Mouse (Mus musculus): Measurements from ENCODE around the gene Ltbp1.
"Not testable (repeated sequence)": the region's sequence is repeated elsewhere in the genome, so short reads cannot be mapped to it uniquely, and the experiment has no call there.

Ltbp1 gene

DNA sequence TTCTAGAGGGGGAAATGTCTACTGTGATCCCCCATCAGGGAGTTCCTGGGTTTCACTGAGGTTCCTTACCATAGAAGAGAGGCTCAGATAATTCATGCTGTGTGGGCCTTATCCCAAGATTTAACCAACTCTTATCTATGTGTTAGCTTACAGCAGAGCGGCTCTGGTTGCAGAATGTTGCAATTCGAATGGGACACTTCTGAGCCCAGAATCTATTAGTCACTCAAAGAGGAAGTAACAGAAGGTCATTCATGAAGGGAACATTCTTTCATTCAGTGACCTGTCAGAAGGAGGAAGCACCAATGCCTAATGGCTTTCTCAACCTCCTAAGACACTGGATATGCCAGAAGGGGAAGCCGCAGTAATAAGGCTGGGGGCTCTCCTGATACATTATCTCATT lies 114.1 kb downstream of the Ltbp1 start:
- peak; percentile 6 to 11 for DNase-seq

DNA sequence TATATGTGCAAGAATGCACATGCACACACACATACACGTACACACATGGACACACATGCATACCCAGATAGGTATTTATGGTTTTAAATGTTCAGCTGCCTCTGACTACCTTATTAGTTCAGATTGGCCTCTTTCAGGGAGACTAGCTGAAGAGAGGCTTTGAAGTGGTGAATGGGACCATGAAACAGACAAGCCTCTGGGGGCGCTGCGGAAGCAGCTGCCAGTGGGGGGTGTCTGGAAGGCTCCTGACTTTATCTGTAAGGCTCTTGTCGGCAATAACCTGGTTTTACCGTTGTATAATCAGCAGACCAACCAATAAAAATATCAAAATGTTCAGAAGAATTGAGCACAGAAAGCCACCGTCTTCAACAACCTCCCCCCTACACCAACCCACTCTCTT lies 114.7 kb downstream of the Ltbp1 start:
- DNase-seq = no peak

DNA sequence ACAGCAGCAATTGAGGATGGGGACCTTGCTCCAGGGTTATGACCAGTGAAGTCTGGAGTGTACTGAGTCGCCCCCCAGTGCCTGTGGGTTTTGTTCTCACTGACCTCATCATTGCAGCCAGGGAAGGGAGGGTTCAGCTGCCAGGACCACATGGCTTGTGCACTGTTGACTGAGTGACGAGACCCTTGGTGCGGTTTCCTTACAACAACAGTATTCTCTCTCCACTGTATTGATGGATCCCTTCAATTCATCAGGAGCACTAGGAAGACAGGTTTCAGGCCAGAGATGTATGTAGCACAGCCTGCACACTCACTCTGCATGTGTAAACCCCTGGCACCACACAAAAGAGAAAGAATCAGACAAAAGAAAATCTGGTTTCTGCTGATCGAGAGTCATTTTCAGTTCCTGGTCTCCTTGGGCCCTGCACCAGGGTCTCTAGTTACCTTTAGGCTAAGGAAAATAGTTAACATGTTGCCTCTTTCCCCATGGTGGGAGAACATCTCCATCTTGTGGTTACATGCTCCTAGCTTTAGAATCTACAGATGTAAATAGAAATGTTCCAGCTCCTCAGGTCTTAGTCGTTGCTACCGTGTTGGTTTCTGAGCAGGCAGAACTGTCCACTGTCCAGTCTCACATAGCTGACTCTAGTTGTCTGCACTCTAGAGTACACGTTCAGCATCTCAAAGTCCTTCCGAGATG lies 117.4 kb downstream of the Ltbp1 start:
- DNase-seq = no peak

DNA sequence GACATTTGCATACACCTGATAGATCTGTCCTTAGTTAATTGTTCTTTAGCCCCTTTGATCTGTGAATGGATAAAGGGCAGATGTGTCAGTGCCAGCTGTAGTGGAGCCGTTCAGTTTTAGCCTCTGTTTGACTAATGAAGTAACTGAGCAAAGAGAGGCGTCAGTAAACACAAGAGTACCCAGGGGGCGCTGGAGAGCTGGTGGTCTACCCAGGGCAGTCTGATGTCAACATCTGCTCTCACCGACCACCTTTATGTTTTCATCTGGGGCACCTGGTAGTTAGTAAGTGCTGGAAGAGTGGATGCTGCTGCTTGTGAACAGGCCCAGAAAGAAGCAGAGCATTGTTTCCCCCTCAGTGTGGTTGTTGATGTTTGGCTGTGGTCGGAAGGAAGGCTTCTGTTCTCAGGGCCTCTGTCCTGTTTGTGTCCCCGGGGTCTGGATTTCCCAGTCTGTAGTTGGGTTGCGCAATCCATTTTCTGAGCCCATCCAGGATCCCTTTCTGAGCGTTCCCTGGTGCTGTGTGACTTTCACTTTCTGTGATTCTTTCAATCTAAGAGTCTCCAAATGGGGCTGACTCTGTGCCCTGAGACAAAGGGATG lies 123.1 kb downstream of the Ltbp1 start:
- peak; percentile 8 to 16 for DNase-seq

DNA sequence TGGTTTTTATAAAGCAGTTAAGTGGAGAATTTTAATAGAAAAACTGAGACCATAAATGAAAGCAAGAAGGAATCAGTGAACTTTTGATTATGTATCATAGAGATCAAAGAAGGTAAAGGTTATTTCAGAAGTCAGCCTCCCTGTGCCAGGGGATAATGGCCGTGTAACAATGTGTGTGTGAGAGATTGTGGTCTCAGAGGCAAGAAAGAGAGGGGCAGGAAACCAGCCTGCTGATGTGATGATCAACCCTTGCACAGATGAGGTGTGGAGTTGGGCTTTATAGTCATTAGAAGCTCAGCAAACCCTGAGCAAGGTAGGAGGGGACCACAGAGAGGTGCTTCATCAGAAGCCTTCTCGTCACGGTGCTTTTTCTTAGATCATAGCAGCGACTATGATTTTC lies 128.6 kb downstream of the Ltbp1 start:
- no peak for DNase-seq

DNA sequence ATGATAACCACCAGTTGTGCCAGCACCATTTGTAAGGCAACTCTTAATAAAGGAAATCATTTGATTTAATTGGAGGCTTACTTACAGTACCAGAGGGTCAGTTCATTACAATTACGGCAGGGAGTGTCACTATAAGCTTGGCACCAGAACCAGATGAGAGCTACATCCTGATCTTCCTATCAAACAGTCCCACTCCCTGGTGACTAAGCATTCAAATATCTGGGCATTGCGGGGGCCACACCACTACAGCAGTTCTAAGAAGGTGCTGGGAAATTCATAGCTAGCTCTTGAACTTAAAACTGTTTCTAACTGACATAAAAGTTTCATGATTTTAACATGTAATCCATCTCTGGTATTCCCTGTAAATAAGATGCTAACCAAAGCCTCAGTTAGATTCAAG lies 134.4 kb downstream of the Ltbp1 start:
- no peak for DNase-seq

DNA sequence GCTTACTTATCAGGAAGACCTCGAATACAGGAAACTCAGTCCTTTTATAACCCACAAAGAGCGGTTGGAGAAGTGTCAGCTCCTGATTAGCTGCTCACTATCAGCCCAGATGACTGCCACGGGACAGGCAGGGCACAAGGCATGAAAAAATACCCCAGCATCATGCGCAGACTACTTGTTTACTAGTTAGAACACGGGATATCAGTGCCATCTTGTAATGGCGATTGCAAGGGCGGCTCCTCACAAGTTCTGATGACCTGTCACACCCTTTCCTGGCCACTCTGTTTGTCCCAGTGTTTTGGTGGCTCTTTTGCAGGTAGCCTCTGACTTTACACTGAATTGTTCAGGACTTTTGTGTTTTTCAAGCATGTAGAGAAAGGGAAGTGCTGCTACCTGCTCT lies 137.5 kb downstream of the Ltbp1 start:
- not testable (repeated sequence) for DNase-seq

DNA sequence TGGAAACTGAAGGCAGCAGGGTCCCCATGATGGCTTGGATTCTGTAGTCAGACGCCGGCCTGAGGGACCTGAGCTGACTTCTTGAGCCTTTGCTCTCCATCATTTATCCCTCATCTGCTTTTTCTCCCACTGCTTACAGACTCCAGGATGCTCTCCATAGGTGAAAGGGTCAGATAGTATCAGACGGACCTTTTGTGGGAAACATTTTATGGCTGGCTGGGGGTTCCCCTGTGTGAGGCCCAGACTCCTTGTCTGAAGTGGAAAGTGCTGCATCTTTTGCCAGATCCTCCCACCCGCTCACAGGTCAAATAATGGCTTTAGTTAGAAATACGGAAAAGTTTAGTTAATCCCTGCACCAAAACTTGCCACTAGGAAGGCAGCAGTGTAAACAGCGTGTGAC lies 138.6 kb downstream of the Ltbp1 start:
- no peak for DNase-seq

DNA sequence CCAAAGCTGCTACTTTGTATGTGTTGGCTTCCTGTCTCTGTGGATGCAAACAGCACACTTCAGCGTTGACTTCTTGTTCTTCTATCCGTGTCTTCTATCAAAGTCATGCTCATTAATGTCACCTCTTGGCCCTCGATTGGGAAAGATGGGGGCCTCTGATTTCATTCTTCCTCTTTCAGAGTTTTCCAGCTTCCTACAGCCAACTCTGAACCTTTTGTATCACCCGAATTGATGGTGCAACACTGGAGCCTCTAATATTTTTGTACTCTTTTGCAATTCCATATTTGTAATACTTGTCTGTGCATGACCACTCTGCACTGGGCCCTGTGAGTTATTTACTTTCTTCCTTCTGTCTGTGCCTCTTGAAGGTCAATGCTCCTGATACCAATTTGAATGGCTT lies 141.8 kb downstream of the Ltbp1 start:
- DNase-seq = no peak

DNA sequence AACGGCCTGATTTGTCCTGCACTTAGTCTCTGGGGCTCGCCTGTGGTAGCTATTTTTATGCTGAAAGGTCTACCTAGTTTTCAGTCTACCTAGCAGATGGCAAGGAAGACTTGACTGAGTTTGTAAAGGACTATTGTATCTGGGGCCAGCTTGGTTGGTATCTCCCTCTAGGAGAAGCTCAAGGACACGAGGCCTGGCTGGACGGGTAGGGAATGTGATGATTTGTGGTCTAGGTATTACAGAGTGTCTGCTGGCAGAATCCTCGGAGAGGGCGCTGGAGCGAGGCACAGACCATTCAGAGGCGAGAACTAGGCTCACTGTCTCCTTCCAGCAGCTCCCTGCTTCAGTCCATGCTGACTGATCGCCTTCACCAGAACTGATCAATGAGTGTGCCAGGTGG lies 146.4 kb downstream of the Ltbp1 start:
- no peak for DNase-seq

DNA sequence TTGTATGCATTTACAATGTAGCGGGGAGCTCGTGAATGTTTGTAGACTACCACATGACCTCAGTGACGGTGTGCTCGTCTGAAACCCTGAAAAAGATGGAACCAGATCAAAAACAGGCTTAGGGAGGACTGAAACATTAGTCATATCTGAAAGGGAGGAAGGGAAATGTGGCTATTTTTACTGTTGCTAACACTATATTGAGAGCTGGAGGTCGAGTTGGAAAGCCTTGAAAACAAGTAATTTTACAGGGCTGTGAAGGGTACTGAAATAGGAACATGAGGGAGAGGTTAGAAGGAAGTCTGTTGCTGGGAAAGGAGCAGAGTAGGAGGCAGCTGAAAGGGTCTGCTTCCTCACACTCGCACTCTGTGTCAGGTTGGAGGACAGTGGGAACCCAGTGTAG lies 147.7 kb downstream of the Ltbp1 start:
- no peak for DNase-seq

DNA sequence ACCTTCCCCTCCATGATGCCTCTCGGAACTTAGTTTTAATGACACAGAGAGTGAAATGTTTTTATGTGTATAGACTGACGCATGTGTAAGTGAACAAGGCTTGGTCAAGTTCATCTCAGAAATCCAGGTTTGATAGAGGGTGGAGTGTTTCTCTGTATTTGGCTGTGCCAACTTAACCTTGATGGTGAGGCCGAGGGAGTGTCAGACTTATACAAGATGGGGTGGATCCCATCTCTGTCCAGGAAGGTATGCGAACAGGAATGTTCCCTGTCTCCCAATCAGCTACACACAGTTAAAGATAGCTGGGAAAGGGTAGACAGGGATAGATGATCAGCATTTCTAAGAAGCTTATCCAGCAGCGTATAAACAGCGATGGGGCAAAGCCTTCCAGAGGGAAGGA lies 153.0 kb downstream of the Ltbp1 start:
- no peak for DNase-seq

DNA sequence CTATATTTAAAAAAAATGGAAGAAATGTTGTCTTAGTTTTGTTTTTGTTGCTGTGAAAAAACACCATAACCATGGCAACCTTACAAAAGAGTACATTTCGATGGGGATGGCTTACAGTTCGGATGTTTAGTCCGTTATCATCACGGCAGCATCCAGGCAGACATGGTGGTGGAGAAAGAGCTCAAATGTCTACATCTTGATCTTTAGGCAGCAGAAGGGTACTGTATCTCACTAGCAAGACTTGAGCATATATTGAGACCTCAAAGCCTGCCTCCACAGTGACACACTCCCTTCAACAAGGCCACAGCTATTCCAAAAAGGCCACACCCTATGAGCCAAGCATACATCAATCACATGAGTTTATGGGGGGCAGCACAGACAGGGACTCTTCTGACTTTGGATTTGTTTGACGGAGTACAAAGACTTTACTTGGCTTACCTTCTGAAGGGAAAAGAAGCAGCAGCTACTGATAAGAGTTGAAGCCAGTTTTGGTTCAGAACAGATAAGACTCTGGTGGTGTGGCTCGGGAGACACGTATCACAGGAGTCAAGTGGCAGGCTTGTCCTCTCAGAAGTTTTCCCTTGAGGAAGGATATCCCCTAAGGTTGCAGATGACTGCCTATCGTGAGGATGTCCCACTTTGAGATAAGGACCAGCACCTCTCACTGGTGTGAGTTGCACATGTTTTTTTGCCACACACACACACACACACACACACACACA lies 153.9 kb downstream of the Ltbp1 start:
- no peak for DNase-seq

DNA sequence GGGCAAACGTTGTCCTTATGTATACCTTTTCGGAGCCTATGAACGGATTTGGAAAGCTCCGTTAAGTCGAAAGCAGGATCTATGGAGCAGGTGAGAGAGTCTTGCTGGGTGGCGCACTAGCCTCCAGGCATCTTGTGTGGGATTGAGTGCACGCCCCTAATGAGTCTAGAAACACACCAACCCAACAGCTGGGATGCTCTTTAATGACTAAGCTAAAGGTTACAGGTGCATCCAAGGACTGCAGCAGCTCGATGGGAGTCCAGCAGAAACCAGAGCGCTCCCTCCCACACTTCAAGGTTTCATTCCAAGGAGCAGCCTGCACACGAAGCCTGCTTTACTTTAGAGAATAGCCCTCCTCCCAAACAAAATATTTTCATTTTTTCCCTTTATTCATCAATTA lies 155.7 kb downstream of the Ltbp1 start:
- no peak for DNase-seq

DNA sequence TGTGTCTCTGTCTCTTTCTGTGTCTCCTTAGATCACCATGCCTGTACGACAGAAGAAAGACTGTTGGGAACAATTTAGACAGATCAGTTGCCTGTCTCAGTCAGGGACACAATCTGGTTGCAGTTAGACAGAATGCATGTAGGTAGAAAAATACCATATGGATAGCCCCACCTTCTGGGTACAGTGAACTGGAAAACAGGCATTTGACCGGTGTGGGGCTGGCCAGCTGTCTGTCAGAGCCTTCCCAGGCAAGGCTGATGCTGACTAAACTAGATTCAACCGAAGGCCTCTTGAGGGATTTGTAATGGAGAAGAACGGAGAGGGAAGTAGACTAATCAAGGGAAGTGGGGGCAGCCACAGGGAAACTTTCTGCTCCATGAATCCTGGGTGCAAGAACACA lies 156.6 kb downstream of the Ltbp1 start:
- DNase-seq = no peak

DNA sequence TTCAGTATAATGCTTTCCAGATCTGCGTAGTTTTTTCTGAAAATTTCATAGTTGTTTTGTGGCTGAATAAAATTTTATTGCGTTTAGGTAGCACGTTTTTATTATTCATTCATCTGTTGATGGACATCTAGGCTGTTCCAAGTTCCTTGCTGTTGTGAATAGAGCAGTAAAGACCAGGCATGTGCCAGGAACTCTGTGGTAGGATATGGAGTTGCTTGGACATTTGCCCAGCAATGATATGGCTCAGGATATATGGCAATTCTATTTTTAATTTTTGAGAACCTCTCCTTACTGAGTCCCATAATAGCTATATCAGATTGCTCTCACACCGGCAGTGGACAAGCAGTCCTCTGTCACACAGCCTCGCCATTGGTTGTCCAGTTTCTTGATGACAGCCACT lies 159.2 kb downstream of the Ltbp1 start:
- no peak for DNase-seq

DNA sequence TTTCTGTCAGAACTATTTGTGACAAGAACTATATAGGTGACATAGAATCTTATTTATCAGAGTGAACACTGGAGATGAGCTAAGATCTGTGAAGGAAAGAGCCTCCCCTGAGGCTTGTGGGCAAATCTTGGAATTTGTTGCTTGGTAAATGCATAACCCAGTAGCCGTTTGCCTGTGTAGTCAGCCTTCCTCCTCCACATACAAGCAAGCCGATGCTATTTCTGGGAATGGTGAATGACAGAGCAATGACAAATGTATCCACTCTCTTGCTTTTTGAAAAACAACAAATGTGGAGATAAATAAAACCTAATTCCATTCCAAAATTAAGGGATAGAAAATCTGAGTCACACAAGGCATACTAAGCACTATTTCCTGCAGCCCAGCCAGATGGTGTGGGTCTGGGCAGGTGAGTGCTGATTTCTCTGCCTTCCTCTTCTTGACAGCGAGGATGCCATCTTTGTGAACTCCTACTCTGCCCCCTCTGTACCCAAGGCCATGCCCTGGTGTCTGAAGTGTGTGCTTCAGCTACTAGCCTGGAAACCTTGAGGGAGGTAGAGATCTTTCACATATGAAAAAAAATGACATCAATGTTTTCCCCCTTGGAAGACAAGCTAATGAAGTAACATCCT lies 163.3 kb downstream of the Ltbp1 start:
- DNase-seq = no peak

DNA sequence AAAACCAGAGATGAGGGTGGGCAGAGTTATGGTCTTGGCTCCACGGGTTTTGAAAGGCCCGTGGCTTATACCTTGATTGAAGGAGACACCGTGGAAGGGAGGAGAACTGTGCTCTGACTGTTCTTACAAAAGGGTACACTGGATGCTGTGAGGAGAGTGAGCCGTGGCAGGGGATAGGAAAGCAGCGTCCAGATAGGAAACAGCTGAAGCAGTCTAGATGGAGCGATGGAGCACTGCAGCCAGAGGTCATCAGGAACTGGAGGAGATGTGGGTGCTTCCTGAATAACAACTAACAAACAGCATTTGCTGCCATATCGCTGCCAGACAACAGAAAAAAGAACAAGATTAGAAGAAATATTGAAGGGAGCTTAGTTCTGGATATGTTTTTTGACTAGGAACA lies 166.3 kb downstream of the Ltbp1 start:
- no peak for DNase-seq

DNA sequence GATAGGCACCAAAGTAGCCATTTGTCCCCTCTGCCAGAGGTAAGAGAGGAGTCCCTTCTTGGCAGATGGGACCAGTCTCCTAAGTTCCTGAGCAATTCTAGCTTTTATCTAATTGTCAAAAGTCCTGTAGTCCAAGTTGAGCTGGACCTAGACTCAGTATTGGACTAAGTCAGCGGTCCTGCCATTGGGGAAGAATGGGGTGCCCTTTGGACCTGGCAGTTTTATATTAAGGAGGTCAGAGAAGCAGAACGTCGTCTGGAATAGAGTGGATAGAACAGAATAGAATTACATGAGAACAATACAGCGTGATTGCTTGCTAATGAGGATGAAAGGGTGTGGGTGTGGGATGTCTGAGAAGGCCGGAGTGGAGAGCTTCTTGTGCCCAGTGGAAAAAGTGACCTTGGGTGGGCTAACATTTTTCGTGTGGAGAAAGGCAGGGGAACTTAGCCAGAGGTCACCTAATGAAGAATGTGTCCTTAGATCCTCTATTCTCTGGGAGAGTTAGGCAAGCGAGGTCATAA lies 167.4 kb downstream of the Ltbp1 start:
- DNase-seq = peak in 1 of 2 experiments; percentile 34

DNA sequence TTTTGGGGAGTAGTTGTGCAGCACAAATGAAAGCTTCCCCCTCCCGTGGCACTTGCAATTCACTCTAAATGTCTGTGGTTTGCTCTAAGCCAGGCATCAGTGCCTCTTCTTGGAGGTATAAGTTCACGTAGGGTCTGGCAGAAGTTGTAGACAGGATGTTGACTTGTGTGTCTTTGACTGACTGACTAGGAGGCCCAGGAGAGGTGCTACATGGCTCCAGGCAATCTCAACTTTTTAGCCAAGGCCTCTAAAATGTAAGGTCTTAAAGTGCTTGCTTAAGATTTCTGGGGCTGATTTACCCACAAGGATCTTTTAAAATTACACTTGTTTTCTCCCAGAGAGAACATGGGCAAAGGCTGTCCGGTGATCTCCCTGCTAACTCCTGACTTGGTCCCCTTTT lies 169.1 kb downstream of the Ltbp1 start:
- no peak for DNase-seq

DNA sequence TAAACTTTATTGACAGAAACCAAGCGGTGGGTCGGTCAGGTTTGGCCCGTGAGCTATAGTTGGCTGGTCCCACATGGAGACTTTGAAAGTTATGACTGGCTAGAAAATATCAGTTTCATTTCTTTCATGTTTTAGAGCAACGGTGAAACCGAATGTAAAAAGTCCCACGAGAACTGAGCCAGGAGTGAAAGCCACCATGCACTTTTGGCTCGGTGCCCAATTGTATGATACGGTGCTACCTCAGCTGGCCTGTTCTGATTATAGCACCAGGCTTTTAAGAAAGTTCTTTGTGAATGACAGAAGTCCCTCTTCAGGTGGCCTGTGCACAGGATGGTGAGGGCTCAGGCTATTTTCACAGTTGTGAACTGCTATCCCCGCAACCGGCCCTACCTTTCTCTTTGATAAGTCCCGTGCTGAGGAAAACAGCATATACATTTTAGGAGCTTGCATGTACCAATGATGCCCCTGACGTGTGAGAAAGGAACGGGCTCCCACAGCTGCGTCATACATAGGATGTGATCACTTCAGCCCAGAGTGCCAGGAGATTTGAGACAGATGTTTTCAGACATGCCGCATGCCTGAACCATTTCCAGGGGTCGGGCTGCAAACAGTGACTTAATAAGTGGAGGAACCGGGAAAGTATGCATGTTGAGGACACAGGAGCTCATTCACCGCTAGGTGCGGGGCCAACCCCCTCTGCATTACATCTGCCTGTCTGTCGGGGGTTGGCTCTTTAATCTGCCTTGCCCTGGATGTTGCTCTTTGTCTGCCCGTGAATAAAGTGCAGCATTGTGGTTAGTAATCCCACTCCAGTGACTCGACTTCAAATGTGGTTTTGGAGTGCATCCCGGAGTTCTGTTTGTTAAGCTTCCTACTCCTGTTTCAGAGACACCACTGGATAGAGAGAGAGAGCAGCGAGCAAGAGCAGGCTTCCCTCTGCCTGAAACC lies 172.8 kb downstream of the Ltbp1 start:
- no peak for DNase-seq

DNA sequence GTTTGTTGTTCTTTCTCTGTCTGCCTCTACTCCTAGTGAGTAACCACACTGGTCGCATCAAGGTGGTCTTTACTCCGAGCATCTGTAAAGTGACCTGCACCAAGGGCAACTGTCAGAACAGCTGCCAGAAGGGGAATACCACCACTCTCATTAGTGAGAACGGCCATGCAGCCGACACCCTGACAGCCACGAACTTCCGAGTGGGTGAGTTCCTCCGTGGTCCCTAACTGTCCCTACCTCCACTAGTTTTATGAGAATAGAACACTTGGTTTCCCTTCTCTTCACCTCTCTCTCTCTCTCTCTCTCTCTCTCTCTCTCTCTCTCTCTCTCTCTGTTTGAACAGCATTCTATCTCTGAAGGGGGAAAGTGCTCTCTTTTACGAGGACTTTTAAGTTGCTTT lies 173.6 kb downstream of the Ltbp1 start:
- no peak for DNase-seq

DNA sequence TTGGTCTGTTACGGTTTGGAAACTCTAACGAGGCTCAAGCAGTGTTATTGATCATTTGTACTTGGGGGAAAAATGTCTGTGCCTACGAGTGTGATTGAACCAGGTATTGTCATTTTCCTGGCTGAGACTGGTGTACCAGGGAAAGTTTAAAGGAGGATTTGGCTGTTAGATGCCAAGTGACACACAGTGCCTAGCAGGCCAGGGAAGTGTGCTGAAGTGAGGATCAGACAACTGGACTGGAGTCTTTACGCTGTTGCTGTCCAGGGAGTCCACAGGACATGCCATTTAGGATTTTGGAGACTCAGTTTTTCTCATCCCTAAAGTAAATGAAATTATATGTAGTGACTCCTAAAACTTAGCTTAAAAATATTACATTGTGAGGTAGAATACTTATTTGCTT lies 174.9 kb downstream of the Ltbp1 start:
- DNase-seq = no peak
